Mouse (Mus musculus) liver, adult 2 months (tissue): ENCODE measurements around the gene Rnf135. TPM values are rescaled to one million over a fixed set of nuclear protein-coding genes. Genes with fewer than 3 reads are reported as not detected.

Experiments used
- DNase-seq: peaks from one replicate; pipeline ENCODE4 v3.0.0-alpha.2; 2011; ENCODE audit warnings: low read depth, low spot score; ENCODE audit errors: extremely low read depth
- H3K27ac ChIP-seq: fragments of 200-500 bp; replicated peaks from 2 replicates; pipeline ENCODE4 v1.5.1; 2012; ENCODE audit warnings: low read depth, mild to moderate bottlenecking, control low read depth, inconsistent platforms, low read length; ENCODE audit not compliant: insufficient read depth
- H3K27me3 ChIP-seq: fragments of 200-500 bp; 2 replicates; pipeline ENCODE4 v1.6.1; 2012; ENCODE audit warnings: mild to moderate bottlenecking, moderate library complexity, low read length, inconsistent platforms; ENCODE audit not compliant: control insufficient read depth, insufficient read depth
- H3K36me3 ChIP-seq: fragments of 200-500 bp; 2 replicates; pipeline ENCODE4 v1.6.1; 2012; ENCODE audit warnings: low read length, inconsistent platforms; ENCODE audit not compliant: control insufficient read depth, insufficient read depth
- H3K4me1 ChIP-seq: fragments of 200-500 bp; 2 replicates; pipeline ENCODE4 v1.6.1; 2011; ENCODE audit warnings: low read length; ENCODE audit not compliant: control insufficient read depth, insufficient read depth
- H3K4me3 ChIP-seq: fragments of 200-500 bp; 2 replicates; pipeline ENCODE4 v1.5.1; 2011; ENCODE audit warnings: low read depth, mild to moderate bottlenecking, control low read depth, low read length, moderate library complexity; ENCODE audit not compliant: insufficient read depth
- H3K79me2 ChIP-seq: fragments of 200-500 bp; 2 replicates; pipeline ENCODE4 v1.6.1; 2012; ENCODE audit warnings: inconsistent platforms, mild to moderate bottlenecking, low read length, moderate library complexity; ENCODE audit not compliant: control insufficient read depth, insufficient read depth
- H3K9ac ChIP-seq: fragments of 200-500 bp; 2 replicates; pipeline ENCODE4 v1.6.1; 2012; ENCODE audit warnings: low read depth, mild to moderate bottlenecking, control low read depth, inconsistent platforms, low read length
- CTCF ChIP-seq: fragments of 200-500 bp; IDR thresholded peaks from 2 replicates; pipeline ENCODE4 v1.5.1; 2011; ENCODE audit warnings: low read depth, low read length, control low read depth
- POLR2A ChIP-seq: fragments of 200-500 bp; IDR thresholded peaks from 2 replicates; pipeline ENCODE4 v1.6.1; 2011; ENCODE audit warnings: low read length, control low read depth; ENCODE audit not compliant: insufficient read depth; ENCODE audit errors: extremely low read depth
- WGBS: fragments of 180-500 bp; shearing (Covaris S2); methylation state at CpG from one replicate; pipeline ENCODE4 v1.1.7; 2018; 5-methylcytosine and 5-hydroxymethylcytosine counted together
- polyA plus RNA-seq: library from polyadenylated mRNA; depleted of rRNA; stranded (reverse); fragments of >200 nt; gene quantifications from 2 replicates; pipeline ENCODE4 v1.2.3, GENCODE M21; 2012
- total RNA-seq: library from RNA; depleted of rRNA; stranded (reverse); fragments of >200 nt; gene quantifications from 2 replicates; pipeline ENCODE4 v1.2.3, GENCODE M21; 2014

Rnf135 gene
- total and polyA plus RNA-seq, 2 experiments, result 6.1 to 11.0 TPM

DNA sequence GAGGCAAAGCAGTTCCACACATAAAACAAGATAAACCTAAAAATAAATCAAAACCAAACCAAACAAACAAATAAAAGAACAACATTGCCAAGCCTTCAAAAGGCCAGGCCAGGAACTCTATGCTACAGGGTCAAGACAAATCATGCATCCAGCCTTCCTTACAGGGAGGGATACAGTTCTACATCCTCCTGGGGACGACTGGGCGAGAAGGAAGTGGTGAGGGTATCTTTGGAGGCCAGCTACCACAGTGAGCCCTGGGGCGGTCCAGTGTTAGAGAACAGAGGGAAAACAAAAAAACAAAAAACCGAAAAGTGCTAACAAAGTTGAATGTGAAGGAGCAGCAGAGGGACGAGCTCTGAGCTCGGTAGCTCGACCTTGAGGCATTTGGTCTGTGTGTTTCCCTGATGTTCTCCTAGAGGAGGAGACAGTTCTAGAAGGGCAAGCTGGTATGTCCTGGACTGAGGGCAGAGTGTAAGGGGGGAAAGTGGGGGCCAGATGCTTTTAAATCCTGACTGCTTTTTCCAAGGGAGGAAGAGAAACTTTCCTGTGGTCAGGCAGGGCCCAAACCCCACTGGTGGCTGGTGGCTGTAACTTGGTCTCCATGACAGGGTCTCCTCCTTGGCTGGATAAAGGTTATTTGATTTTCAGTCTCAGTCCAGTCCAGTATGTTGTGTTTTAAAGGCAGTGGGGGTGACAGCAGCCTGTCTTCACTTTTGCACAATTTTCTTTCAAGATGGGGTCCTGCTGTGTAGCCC is 20.1 kb upstream of the Rnf135 start:
- no peak overlapping the region for H3K9ac ChIP-seq
- TF ChIP-seq POLR2A, result no peak
- no peak for TF ChIP-seq CTCF
- no peak for DNase-seq
- 79% methylated on average over 7 of the region's 7 CpGs for WGBS
- H3K27ac ChIP-seq, result 0 out of 2 replicates have a peak overlapping the region, but pooled peaks have one; percentile 12
- H3K4me3 ChIP-seq, result no peak overlapping the region
- no peaks in the 10 kb centered on the region; the same call in 1 of the 2 replicates for H3K79me2 ChIP-seq
- peaks cover 58% of the 10 kb centered on the region for H3K36me3 ChIP-seq
- H3K27me3 ChIP-seq, result no peaks in the 10 kb centered on the region
- peaks cover 22% of the 10 kb centered on the region; the same call in 1 of the 2 replicates for H3K4me1 ChIP-seq

DNA sequence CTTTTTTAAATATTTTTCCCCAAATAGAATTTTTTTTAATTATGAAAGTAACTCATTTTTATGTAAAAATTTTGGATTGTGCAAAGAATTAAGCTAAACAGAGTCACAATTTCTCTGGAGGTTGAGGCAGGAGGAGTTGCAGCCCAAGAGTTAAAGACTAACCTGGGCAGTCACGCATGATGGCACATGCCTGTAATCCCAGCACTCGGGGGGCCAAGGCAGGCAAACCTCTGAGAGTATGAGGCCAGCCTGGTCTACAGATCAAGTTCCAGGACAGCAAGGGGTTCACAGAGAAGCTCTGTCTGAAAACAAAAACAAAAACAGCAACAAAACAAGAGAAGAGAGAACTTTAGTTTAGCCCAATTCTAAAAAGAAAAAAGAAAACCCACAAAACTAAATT is 19.4 kb upstream of the Rnf135 start:
- no peak for DNase-seq
- peak overlapping the region; percentile 22; the same call in 1 of the 2 replicates for H3K27ac ChIP-seq
- H3K4me1 ChIP-seq, result peaks cover 19% of the 10 kb centered on the region; the same call in 1 of the 2 replicates
- H3K9ac ChIP-seq, result no peak overlapping the region
- no peak overlapping the region for H3K4me3 ChIP-seq
- H3K36me3 ChIP-seq, result peaks cover 64% of the 10 kb centered on the region
- TF ChIP-seq POLR2A (no peak), CTCF (no peak)
- no peaks in the 10 kb centered on the region for H3K27me3 ChIP-seq
- H3K79me2 ChIP-seq, result no peaks in the 10 kb centered on the region; the same call in 1 of the 2 replicates
- WGBS, result 87% methylated on average over 2 of the region's 2 CpGs

DNA sequence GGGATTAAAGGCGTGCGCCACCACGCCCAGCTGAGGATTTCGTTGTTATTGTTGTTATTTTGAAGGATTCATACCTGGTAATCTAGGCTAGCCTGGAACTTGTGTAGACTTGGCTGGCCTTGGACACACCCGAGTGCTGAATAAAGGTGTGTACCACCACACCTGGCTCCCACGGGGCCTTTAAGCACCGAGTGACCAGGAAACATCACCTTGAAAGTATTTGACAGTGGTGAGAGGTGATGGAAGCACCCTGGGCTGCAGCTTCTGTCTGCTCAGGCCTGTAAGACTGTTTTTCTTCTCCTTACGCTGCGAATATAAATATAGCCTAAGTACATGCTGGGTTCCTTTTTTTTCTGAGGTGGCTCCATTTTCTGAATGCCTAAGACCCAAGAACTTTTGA is 15.5 kb upstream of the Rnf135 start:
- H3K4me3 ChIP-seq, result no peak overlapping the region
- H3K27ac ChIP-seq, result peak overlapping the region; percentile 31; the same call in 1 of the 2 replicates
- H3K4me1 ChIP-seq, result peaks cover 30% of the 10 kb centered on the region
- H3K36me3 ChIP-seq, result peaks cover 46% of the 10 kb centered on the region
- no peaks in the 10 kb centered on the region for H3K27me3 ChIP-seq
- no peaks in the 10 kb centered on the region for H3K79me2 ChIP-seq
- DNase-seq, result no peak
- WGBS, result 90% methylated on average over 9 of the region's 9 CpGs
- TF ChIP-seq POLR2A (no peak), CTCF (no peak)
- no peak overlapping the region for H3K9ac ChIP-seq

DNA sequence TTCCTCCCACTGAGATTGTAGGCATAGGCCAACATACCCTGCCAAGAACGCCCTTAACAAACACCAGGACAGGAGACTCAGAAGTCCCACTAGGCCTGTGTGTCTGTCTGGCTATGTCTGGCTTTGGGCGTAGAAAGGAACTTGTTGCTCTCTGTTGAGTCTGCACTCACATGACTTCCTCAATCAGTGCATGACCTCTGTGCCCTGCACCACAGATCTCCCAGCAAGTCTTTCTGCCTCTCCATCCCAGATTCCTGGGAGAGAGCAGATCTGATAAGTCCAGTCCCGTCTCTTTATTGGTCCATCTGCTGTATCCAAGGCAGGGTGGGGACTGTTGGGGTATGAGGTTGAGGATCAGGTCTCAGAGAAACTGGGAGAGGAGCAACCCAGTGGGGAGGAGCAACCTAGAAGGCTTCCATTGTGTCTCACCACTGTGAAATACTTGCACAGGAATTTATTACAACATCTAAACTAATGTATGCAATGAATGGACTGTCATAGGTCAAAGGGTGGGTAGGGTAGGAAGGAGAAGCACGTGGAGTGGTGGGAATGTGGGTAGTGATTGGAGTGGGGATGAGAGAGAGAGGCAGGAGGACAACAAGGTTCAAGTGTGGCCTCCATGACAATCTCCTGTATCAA is 14.9 kb upstream of the Rnf135 start:
- H3K4me1 ChIP-seq, result peaks cover 35% of the 10 kb centered on the region
- no peaks in the 10 kb centered on the region for H3K79me2 ChIP-seq
- WGBS, result 65% methylated on average over 4 of the region's 4 CpGs
- TF ChIP-seq CTCF, result no peak
- TF ChIP-seq POLR2A, result no peak
- H3K27ac ChIP-seq, result peak overlapping the region; percentile 38
- peaks cover 41% of the 10 kb centered on the region for H3K36me3 ChIP-seq
- H3K4me3 ChIP-seq, result no peak overlapping the region
- H3K27me3 ChIP-seq, result no peaks in the 10 kb centered on the region
- DNase-seq, result peak; percentile 57
- no peak overlapping the region for H3K9ac ChIP-seq

DNA sequence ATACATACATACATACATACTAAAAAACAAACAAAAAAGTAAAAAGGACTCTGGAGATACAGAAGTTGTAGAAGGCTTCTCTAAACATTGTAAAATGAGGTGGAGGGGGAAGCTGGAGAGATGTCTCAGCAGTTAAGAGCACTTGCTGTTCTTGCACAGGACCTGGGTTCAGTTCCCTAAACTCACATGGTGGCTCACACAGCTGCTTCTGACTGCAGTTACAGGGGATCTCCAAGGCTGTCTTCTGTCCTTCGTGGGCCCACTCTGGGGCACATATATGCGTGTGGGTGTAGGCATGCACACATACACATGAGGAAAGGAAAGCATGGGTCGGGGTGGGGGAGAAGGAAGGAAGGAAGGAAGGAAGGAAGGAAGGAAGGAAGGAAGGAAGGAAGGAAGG is 14.0 kb upstream of the Rnf135 start:
- Histone ChIP-seq H3K9ac (no peak overlapping the region), H3K4me1 (peaks cover 42% of the 10 kb centered on the region), H3K27ac (peak overlapping the region; percentile 92), H3K79me2 (no peaks in the 10 kb centered on the region), H3K36me3 (peaks cover 38% of the 10 kb centered on the region), H3K4me3 (no peak overlapping the region), H3K27me3 (no peaks in the 10 kb centered on the region)
- no peak for DNase-seq
- WGBS, result 79% methylated on average over 3 of the region's 3 CpGs
- TF ChIP-seq POLR2A (no peak), CTCF (no peak)
